Mouse (Mus musculus) lung, postnatal 0 days (tissue): ENCODE measurements around the gene Clmp.

ENCODE experiments used
- CTCF ChIP-seq: IDR thresholded peaks from 2 replicates; pipeline ENCODE4 v1.5.1; 2016; ENCODE audit warnings: antibody characterized with exemption, mild to moderate bottlenecking
- EP300 ChIP-seq: IDR thresholded peaks from 2 replicates; pipeline ENCODE4 v1.6.1; 2016; ENCODE audit warnings: antibody characterized with exemption, mild to moderate bottlenecking, control low read depth

DNA sequence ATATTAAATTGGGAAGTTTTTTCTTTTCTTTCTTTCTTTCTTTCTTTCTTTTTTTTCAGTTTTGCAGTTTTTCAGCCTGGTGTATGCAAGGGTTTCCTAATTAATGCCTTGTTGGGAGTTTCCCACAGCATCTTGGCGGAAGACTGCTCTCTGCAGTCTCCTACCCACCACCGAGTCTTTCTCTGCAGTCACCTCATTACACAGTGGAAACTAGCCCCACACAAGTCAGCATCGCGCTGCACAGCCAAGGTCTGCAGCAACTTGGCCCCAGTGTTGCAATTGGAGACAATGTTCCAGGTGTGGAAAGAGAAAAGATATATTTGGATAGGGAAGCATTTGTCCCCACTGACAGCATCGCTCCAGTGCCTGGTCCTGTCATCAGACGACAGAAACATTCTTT lies 35.8 kb upstream of the Clmp start:
- TF ChIP-seq CTCF (no peak), EP300 (no peak)
